Comparison of ENCODE assay signal across 16 mouse cellular contexts in genomic region chr1:35836552-35836951, GRCm38 (mm10).
"Had no signal": no experiment of that assay in that cellular context is flagged by ENCODE, and none has a peak within 500 bp of the region (broad histone marks: within the 10 kb centered on the region; RNA-seq: fewer than 3 reads in every experiment).

No protein-coding gene starts in this region.

- H3K4me3 ChIP-seq: lung, embryonic 15.5 days; megakaryocyte, embryonic 14.5 days; midbrain, embryonic 12.5 days; midbrain, embryonic 15.5 days; neural tube, embryonic 12.5 days; stomach, embryonic 15.5 days had no signal

- H3K4me1 ChIP-seq: lung, embryonic 15.5 days; midbrain, embryonic 12.5 days; midbrain, embryonic 15.5 days; neural tube, embryonic 12.5 days; stomach, embryonic 15.5 days had no signal

- H3K9ac ChIP-seq: lung, embryonic 15.5 days; midbrain, embryonic 12.5 days; midbrain, embryonic 15.5 days; neural tube, embryonic 12.5 days; stomach, embryonic 15.5 days had no signal

- ATAC-seq: lung, postnatal 0 days; midbrain, embryonic 15.5 days had no signal

- H3K9me3 ChIP-seq: lung, embryonic 15.5 days; midbrain, embryonic 12.5 days; midbrain, embryonic 15.5 days; stomach, embryonic 15.5 days had no signal

- H3K4me2 ChIP-seq: lung, embryonic 15.5 days; midbrain, embryonic 12.5 days; midbrain, embryonic 15.5 days; neural tube, embryonic 12.5 days; stomach, embryonic 15.5 days had no signal

- H3K27ac ChIP-seq: lung, embryonic 15.5 days; macrophage; midbrain, embryonic 12.5 days; midbrain, embryonic 15.5 days; neural tube, embryonic 12.5 days; stomach, embryonic 15.5 days; stomach, postnatal 0 days had no signal

- DNase-seq: lung, adult 2 months; lung, postnatal 14 days; lung, postnatal 36 days; right cerebral cortex, postnatal 14 days; thymus, adult 2 months; thymus, postnatal 25 days; thymus, postnatal 4 days had no signal

- H3K36me3 ChIP-seq: lung, embryonic 15.5 days; midbrain, embryonic 12.5 days; midbrain, embryonic 15.5 days; neural tube, embryonic 12.5 days; stomach, embryonic 15.5 days had no signal

- H3K27me3 ChIP-seq: lung, embryonic 15.5 days; midbrain, embryonic 12.5 days; midbrain, embryonic 15.5 days; neural tube, embryonic 12.5 days; stomach, embryonic 15.5 days had no signal
